Mouse (Mus musculus) kidney, postnatal 14 days (tissue): ENCODE measurements around the gene Tas2r119.
"Not testable (repeated sequence)": the region's sequence is repeated elsewhere in the genome, so short reads cannot be mapped to it uniquely, and the experiment has no call there.

Source experiments
- DNase-seq: peaks from one replicate; pipeline ENCODE4 v3.0.0; 2022; ENCODE audit warnings: mixed read lengths

The Tas2r119 gene

DNA sequence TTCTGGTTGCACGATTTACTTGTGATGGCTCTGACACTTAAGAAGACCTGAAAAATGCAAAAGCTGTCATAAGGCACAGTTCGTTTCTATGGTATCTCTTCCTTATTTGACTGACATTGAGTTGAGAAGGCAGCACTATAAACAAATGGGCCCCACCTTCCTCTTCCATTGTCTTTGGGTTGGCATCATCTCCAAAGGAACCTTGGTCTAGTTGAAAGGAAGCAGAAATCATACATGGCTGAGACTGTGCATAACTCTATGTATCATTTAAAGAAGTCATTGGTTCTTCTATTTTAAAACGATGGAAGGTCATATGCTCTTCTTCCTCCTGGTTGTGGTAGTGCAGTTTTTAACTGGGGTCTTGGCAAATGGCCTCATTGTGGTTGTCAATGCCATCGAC is at the start of gene Tas2r119:
TSS of gene Tas2r119 (plus strand) at position 301 of the 400 bp plus-strand sequence.
- DNase-seq = no peak

DNA sequence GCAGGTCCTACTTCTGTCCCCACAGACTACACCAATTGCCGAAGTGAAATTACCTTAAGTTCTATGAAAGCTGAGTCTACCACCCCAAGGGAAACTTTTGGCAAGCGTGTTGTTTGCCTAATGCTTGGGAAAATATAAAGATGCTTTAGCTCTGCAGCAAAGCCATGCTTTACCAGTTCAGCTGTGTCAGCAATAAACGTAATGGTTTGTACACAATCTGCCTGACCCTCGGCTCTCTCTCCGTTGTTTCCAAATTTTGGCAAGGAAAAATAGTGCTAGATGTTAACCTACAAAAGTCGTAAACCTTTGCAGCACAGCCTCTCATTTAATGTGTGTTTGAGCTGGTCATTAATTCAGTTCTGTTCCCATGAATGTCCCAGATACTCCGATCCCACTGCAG is 44.8 kb upstream of the Tas2r119 start:
- DNase-seq = peak; percentile 14

DNA sequence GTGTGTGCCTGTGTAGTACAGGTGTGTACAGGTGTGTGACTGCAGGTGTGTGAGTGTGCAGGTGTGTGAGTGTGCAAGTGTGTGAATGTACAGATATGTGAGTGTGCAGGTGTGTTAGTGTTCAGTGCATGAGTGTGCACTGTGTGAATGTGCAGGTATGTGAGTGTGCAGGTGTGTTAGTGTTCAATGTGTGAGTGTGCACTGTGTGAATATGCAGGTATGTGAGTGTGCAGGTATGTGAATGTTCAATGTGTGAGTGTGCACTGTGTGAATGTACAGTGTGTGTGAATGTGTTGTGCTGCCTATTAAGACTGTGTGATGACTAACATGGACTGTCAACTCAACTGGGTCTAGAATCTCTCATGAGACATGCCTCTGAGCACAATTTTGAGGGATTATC is 35.4 kb upstream of the Tas2r119 start:
- DNase-seq = no peak

DNA sequence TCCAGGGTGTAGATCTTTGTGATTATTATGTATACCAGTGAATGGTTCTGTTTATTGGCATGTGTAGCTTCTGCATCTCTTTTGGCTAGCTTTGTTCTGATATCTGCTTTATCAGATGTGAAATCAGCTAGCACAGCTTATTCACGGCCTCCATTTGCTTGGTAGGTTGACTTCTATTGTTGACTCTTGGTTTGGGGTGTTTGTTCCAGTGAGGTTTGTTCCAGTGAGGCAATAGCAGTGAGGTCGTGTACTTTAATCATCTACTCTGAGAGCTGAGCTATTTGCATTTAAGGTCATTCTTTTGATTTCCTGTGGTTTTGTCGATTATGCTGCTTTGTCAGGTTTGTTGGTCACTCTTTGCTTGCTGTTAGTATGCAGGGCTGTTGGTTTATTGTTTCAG is 32.8 kb upstream of the Tas2r119 start:
- no peak for DNase-seq

DNA sequence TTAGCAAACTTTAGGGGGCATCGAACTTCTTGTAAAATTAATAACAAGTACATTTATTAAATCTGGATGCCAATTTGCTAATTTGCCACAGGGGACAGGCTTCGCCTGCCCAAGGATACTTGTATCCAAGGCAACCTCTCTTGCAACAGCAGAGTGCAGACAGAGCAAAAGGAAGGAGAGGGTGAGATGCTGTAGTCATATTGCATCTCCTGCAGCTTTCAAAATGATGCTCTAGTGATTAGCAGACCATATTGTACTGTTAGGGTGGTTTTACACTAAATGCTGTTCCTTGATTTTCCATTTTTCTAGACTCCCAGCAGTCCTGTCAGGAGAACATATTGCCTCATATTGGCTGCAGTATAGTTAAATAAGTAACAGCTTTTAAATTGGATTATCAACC is 23.7 kb upstream of the Tas2r119 start:
- DNase-seq = no peak

DNA sequence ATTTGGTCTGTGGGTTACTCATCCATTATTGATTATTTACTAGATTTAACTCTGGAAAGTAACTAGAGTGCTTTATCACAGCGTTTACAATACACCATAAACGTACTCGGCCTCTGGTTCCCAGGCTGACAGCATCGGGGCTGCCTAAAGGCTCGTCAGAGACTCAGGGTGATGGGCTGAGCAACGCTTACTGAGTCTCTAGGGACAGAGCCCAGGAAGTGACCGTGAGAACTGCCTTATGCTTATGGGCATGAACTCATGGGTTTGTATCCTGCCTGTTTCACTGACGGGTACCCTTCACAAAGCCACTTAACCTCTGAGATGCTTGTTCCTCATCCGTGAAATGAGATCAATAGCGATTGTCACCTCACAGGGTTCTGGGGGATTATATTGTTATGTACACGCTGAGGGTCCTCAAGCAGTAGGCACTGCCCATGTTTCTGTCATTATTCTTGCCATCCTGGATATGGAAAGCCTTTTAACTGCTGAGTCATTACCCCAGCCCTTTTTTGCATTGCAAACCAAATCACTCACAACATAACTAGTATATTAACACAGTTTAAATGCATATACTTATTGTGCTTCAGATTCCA is 23.1 kb upstream of the Tas2r119 start:
- DNase-seq = no peak

DNA sequence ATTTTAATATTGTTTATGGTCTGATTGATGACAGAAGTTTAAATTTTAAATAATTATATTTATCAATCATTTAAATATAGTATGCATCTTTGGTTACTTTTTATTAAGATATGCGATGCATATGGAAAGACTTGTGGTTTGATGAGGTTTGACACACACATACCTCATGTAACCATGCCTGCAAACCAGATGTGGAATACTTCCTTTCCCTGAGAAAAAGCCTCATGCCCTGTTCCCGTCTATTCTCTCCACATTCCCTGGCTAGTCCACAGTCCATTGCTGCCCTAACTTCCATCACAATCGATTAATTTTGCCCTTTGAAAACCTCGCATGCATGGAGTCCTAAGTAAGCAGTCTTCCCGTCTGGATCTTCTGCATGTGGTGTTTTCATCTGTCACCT is 21.0 kb upstream of the Tas2r119 start:
- no peak for DNase-seq

DNA sequence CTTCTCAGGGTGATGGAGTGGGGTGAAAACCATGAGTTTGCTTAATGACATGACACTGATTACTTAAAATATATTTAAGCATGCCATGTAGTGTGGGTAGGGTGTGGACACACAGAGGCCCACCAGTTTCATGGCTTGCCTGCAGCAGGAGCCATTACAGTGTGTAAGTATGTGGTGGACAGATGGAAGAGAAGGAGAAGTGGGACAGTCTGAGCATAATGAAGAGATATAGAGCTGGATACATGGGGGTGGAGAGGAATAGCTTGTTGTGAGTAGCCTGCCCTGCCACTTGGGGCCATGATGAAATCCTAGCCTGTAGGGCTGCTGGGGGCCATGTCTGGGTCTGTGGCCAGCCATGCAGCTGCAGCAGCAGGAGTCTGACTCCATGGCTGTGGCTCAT is 16.8 kb upstream of the Tas2r119 start:
- no peak for DNase-seq

DNA sequence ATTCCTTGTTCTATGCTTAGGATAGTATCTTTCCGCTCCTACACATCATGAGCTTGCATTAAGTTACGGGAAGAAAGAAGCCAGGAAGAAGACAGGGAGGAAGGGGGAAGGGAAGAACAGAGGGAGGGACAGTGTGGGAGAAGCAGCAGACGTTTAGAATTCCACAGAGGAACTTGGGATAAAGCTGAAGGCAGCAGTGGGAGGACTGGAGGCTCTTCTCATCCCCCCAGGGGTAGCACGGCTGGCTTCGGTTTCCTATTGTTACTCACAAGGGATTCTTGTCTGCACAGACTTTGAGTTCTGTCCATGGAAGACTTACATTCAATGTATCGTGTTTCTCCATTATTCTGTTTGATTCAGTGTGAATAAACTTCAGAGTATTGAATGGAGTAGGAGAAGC is 5.3 kb upstream of the Tas2r119 start:
- DNase-seq = no peak

DNA sequence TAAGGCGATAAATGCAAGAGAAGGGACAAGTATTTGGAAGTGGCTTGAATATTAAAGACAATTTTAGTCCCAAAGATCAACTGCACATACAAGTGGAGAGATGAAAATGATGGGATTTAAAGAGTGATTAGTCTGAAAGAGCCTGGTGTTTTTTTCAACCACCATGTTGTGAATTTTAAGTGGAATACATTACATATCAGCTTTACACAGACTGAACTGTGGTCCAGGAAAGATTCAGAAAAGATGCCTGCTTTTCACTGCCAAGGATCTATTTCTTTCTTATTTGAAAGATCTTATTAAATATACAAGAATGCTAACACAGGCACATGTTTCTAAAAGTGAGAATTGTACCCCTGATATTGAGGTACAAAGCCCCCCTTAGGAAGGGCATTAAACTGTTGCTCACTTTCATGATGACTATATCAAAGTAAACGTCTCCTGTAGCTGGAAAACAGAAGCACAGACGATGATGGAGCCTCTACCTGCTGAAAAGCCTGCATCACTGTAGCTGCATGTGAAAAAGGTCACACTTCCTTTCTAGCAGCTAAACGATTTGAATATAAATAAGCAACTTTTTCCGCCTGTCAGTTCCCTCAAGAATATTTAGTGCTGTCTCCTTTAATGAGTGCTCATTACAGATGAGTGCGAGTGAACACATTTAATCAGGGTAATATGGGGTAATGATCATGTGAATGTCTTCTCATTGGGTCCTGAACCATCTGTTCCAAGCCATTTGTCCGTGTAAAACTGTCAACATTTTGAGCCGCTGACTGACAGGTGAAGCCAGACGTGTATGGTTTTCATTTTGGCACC is 4.7 kb upstream of the Tas2r119 start:
- DNase-seq = no peak

DNA sequence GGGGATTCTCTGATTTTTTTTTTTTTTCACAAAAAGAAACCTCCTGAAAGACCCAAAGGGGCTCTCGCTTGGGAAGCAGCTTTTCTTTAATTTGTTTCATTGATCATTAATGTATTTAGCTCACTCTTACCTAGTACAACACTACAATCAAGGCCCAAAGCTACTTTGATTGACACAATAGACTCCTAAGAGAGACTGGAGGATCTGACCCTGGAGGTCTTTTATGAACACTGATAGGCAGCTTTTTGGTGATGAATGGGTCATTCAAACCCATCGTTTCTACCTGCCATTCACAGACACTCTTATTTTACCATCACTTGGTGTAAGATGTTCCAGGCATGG is 4.1 kb upstream of the Tas2r119 start:
- no peak for DNase-seq

DNA sequence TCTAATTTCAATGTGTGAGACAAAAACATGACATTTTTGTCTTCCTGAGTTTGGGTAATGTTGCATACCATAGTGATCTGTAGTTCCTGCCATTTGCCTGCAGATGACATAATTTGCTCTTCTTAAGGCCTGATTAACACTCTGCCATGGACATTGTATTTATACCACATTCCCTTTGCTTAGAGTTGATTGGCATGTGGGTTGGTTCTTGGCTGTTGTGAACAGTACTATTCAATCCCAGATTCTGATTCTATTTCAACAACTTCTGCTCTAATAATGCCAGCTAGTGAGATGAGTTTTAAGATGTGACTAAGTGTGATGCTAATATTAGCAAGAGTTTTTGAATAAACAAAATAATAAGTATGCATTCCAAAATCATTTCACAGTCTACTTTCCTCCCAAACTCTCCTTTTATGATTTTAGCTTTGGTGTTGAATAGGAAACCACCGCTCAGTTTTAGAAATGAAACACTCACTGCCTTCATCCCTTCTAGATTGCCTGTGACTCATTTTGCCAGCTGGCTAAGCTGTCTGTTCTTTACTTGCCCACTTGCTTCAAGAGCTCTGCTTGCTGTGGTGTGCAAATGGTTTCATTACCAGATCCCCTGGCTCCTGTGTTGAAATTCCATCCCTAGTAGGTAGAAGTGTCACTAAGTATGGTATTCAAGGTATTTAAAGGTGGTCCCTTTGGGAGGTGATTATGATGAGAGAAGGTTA is 3.1 kb downstream of the Tas2r119 start:
- DNase-seq = no peak

DNA sequence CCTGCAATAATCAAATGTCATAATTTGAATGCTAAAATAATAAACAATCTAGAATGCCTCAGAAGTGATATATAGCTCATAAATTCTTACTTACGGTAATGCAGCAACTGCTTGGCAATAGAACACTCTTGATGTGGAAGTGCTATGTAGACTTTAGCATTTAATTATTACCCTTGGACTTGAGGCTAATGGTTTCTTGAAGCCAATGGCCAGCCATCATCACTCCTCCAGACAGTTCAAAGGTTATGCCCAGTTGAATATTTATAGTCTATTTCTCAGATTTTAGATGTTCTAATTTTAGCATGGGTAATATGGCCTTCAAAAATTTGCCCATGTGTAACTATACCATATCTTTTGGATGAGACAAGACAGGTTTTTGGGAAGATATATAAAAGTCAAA is 4.9 kb downstream of the Tas2r119 start:
- no peak for DNase-seq

DNA sequence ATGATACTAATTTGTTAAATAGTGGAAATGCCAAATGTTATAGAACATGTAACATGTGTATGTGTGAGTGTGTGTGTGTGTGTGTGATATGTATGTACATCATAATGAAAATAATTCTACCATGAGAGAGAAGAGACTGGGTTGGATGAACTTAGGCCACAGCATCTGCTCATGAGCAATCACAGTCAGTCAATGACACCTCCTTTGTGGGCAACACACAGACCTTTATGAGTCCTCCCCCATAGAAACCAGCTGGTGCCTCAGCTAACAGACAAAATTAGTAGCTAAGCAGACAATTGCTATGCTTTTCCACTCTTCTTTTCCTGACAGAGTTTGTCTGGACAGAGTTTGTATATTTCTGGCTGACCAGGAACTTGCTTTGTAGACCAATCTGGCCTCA is 7.9 kb downstream of the Tas2r119 start:
- no peak for DNase-seq

DNA sequence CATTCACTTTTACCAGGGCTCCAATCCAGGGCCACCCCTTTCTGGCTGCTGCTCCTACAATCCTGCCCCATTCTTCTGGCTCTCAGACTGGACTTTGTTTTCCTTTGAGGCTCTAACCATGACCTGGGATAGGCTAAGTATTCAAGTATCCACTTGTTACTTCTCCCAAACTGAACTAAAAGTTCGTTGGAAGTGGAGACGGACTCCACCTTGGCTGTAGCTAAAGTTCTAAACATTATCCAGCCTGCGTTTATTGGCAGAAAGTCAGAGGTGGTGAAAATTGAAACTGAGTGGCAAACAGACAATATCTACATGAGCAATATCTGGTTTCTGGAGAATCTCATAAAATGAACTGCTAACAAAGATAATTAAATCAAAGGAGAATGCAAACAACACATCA is 12.8 kb downstream of the Tas2r119 start:
- peak; percentile 7 for DNase-seq

DNA sequence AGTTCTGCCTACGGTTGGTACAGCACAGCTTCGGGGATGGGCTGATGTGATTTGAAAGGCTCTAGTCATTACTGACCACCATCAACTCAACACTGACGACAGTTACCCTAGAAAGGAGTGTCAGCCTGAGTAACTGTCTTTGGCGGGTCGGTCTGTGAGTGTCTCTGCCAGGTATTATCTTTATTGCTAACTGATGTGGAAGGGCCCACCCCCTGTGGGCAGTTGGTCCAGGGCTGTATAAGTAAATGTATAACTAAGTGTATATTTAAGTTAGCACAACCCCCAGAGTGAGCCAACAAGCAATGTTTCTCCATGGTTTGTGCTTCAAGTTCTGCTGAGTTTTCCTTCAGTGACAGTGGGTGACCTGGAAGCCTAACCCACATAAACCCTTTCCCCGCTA is 13.3 kb downstream of the Tas2r119 start:
- DNase-seq = peak; percentile 21

DNA sequence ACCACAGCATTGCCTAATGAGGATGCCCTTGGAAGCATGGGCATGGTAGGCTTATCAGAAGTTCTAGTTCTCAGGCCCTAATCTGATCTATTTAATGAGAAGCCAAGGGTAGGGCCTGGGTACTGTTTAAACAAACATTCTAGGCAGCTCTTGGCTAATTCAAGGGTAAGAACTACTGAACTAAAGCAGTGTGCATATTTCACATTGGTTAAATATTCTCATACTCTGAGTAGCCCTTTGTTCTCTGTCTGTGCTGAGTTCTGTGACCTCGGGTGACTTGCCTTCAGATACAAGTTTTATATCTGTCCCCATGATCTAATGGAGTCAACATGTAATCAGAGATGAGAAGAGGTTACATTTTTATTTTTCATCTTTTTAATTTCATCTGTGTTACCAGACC is 15.9 kb downstream of the Tas2r119 start:
- peak; percentile 62 for DNase-seq

DNA sequence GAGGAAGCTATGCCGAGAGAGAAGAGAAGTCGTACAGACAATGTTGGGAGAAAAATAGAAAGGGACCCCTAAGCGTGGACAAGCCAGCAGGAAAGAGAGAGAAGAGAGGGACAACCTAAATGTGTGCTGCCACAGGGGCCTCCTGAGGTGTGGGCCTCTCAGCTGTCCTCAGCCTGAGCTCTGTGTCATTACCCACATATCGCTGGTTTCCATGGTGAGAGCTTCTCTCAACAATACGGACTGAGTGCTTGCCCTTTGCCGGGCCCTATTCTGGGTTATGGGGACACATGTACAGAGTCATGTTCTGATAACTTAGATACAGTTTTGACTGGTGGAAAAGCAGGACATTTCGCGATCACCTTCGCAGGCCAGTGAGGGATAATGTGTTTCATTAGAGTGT is 21.0 kb downstream of the Tas2r119 start:
- DNase-seq = no peak

DNA sequence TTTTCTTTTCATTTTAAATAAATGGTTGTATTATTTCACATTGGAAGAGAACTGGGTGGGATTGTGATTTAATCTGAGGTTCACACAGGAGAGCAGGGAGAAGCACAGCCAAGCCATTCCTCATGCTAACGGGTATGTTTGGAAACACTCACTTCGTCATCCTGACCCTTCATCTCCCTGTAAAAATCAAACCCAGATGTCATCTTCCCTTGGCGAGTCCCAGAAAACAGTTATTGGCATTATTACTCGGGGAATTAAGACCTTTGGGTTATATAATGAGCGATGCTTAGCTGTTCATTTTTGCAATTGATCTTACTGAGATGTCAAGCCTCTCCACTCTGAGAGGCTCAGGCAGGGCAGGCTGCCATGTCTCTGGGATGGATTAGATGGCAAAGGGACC is 21.5 kb downstream of the Tas2r119 start:
- DNase-seq = no peak

DNA sequence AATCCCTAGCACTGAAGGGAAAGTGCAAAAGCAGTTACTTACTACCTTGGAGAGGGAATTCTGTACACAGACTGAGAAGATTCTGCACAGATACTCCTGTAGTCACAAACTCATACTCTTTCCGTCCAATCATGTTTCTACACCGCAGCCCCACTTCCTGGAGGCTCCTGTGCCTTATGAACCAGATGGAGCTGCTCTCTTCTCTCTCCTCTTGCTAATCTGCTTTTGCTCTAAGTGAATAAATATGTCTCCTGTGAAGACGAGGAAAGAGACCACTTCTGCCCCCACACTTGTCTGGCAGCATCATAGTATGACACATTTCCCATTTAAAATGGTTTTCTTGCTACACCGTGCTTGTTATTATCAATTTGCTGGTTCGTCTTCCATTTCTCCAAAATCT is 26.2 kb downstream of the Tas2r119 start:
- DNase-seq = no peak

DNA sequence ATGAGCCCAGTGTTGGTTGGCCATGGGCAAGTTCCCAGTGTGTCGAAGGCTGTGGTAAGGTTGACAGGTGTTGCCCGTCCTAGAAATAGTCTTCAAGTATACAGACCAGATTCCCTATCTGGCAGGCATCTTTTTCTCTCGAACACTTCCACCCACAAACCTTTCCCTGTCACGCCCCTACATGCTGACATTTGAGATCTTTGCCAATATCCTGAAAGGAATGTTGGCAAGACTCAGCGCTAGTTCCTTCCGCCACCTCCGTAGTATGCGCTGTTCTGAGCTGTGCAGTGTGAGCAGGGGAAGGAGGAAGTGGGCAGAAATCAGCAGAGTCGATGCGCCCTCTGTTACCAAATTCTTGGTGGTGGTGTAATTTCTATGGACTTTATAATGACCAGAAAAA is 27.8 kb downstream of the Tas2r119 start:
- no peak for DNase-seq

DNA sequence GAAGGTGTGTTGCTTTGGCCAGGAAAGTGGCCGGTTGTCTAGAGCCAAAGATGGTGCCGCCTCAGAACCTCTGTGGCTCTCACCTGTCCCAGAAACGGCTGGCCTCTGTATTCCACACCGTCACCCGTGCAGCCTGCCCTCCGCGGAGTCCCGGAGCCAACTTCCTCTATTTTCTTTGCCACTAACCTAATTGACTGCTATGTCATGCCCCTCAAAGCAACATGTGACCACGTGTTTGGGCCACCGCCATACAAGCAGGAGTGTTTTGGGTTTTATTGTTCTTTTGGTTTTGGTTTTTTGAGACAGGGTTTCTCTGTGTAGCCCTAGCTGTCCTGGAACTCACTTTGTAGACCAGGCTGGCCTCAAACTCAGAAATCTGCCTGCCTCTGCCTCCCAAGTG is 37.6 kb downstream of the Tas2r119 start:
- DNase-seq = not testable (repeated sequence)

DNA sequence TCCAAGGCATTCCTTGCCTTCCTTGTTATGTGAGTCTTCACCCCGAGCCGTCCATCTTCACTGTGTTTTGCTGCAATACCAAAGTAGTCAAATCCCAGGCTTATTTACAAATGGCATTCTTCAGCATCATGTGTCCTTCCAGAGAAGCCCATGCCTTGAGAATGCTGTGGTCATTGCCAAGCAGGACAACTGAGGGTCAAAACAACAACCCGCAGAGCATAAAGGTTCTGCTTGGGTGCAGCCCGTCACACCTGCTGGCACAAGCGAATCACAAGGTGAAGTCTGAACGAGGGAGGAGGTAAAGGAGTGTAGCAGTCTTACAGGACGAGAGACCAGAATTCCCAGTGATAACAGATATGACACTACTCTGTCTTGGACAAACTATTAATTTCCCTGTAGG is 45.9 kb downstream of the Tas2r119 start:
- peak; percentile 78 for DNase-seq

DNA sequence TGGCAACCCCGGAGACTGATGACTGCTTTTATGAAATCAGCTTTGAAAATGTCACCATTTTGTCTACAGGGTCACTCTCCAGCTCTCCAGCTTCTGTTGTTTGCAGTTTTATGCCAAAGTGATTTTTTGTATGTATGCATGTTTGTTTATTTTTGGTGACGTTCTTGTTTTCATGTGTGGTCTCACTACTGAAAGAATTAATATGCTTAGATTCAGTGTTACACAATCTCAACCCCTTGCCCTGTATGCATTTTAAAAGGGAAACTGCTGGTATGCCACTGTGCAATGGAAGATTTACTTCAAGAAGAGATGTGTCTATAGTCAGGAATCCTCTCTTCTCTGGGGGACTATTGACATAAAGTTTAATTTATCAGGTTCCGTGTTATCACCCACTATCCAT is 48.3 kb downstream of the Tas2r119 start:
- no peak for DNase-seq
